Mouse (Mus musculus) liver, postnatal 0 days (tissue): ENCODE measurements around the gene Hao1.

Experiments
- CTCF ChIP-seq: sonication (generic); IDR thresholded peaks from 2 replicates; pipeline ENCODE4 v1.5.1; 2016; ENCODE audit warnings: antibody characterized with exemption, low read depth
- EP300 ChIP-seq: IDR thresholded peaks from 2 replicates; pipeline ENCODE4 v1.6.1; 2016; ENCODE audit warnings: antibody characterized with exemption, low read depth, mild to moderate bottlenecking

GRCm38 (mm10) chr2:134482683-134483082, 71.5 kb downstream of the Hao1 start:
- TF ChIP-seq EP300, result no peak
- peak; percentile 55 for TF ChIP-seq CTCF
